Mouse (Mus musculus) CH12.LX (cell line): ENCODE measurements at regions not wholly inside any gene's neighbourhood (a gene's known extent, or its start where the extent isn't known, plus 50 kb on each side); places are given as distances from the start of the nearest gene placed in this dataset.

Source experiments
- DNase-seq: peaks from one replicate; pipeline ENCODE4 v3.0.0-alpha.2; 2013; ENCODE audit errors: extremely low read depth
- H3K27ac ChIP-seq: 2 replicates; pipeline ENCODE4 v1.5.1; 2012; ENCODE audit warnings: low read depth, mild to moderate bottlenecking, control low read depth, moderate library complexity; ENCODE audit not compliant: insufficient read depth
- H3K27me3 ChIP-seq: replicated peaks from 2 replicates; pipeline ENCODE3; 2012; ENCODE audit warnings: inconsistent platforms
- H3K36me3 ChIP-seq, 2 experiments: replicated peaks in 1 of 2; 2 replicates each; pipeline versions ENCODE3 to v1.6.1; 2012; ENCODE audit warnings: inconsistent platforms in 1 of 2, low read length in 1 of 2, mild to moderate bottlenecking in 1 of 2, mixed read lengths in 1 of 2, moderate library complexity in 1 of 2; ENCODE audit not compliant: control insufficient read depth in 1 of 2, insufficient read depth in 1 of 2
- H3K4me1 ChIP-seq, 2 experiments: 2 replicates each; pipeline ENCODE4 v1.6.1; 2012; ENCODE audit warnings: inconsistent platforms in 1 of 2, moderate library complexity in 1 of 2; ENCODE audit not compliant: insufficient read depth in 2 of 2, control insufficient read depth in 1 of 2
- H3K4me2 ChIP-seq: 2 replicates; pipeline ENCODE4 v1.6.1; 2012; ENCODE audit warnings: low read depth, mild to moderate bottlenecking, control low read depth; ENCODE audit not compliant: poor library complexity, insufficient read depth, severe bottlenecking
- H3K4me3 ChIP-seq, 3 experiments: fragments of 150-350 bp in 1 of 3; sonication (generic) in 1 of 3; replicated peaks in 1 of 3; 2 replicates each; pipeline versions ENCODE3 to v1.5.1; 2011 to 2012; ENCODE audit warnings: low read depth in 2 of 3, low read length in 2 of 3, mild to moderate bottlenecking in 2 of 3, moderate library complexity in 2 of 3, control low read depth in 1 of 3, improper control_type of control experiment in 1 of 3, inconsistent platforms in 1 of 3, mixed read lengths in 1 of 3; ENCODE audit not compliant: poor library complexity in 1 of 3
- H3K79me2 ChIP-seq: replicated peaks from 2 replicates; pipeline ENCODE4 v1.6.1; 2012; ENCODE audit warnings: mild to moderate bottlenecking, moderate library complexity; ENCODE audit not compliant: control insufficient read depth, poor library complexity, insufficient read depth, severe bottlenecking; ENCODE audit errors: extremely low read depth
- H3K9ac ChIP-seq: 2 replicates; pipeline ENCODE4 v1.6.1; 2012; ENCODE audit warnings: low read depth, mild to moderate bottlenecking, control low read depth, moderate library complexity; ENCODE audit not compliant: insufficient read depth
- H3K9me3 ChIP-seq: replicated peaks from 2 replicates; pipeline ENCODE3; 2012; ENCODE audit warnings: low read length, inconsistent platforms, mixed read lengths
- CTCF ChIP-seq, 2 experiments: IDR thresholded peaks in 1 of 2; conservative IDR thresholded peaks in 1 of 2; 2 replicates each; pipeline ENCODE4 v1.5.1; 2011 to 2012; ENCODE audit warnings: low read depth in 2 of 2, low read length in 2 of 2, improper control_type of control experiment in 1 of 2, inconsistent platforms in 1 of 2, mild to moderate bottlenecking in 1 of 2, moderate library complexity in 1 of 2
- GABPA ChIP-seq: IDR thresholded peaks from 2 replicates; pipeline ENCODE4 v1.6.1; 2012; ENCODE audit warnings: low read depth, low read length, improper control_type of control experiment, inconsistent platforms; ENCODE audit not compliant: insufficient replicate concordance
- HCFC1 ChIP-seq: IDR thresholded peaks from 2 replicates; pipeline ENCODE4 v1.6.1; 2012; ENCODE audit warnings: low read depth, mild to moderate bottlenecking, inconsistent platforms, low read length, improper control_type of control experiment
- JUND ChIP-seq: conservative IDR thresholded peaks from 2 replicates; pipeline ENCODE4 v1.6.1; 2011; ENCODE audit warnings: low read depth, low read length, improper control_type of control experiment
- RAD21 ChIP-seq: IDR thresholded peaks from 2 replicates; pipeline ENCODE4 v1.6.1; 2011; ENCODE audit warnings: low read depth, mild to moderate bottlenecking, low read length, improper control_type of control experiment, moderate library complexity
- TBP ChIP-seq: conservative IDR thresholded peaks from 2 replicates; pipeline ENCODE4 v1.6.1; 2011; ENCODE audit warnings: low read depth, low read length, improper control_type of control experiment
- TCF12 ChIP-seq: IDR thresholded peaks from 2 replicates; pipeline ENCODE4 v1.6.1; 2014; ENCODE audit warnings: low read depth, mild to moderate bottlenecking, inconsistent platforms, low read length, improper control_type of control experiment
- ZNF384 ChIP-seq: IDR thresholded peaks from 2 replicates; pipeline ENCODE4 v1.6.1; 2012; ENCODE audit warnings: low read depth, low read length, improper control_type of control experiment, inconsistent platforms
- dilution Hi-C: fragments of 300-500 bp; cut with MboI; formaldehyde crosslinking; loops from 2 replicates; pipeline ENCODE4 v1.14.3; 2020; ENCODE audit warnings: low sequenced_read_pairs; ENCODE audit not compliant: extremely low pct_unique_long_range_greater_than_20kb, extremely low pct_ligation_motif_present
- in situ Hi-C: fragments of 300-500 bp; cut with MboI; formaldehyde crosslinking; loops from 3 replicates; pipeline ENCODE4 v1.14.3; 2019; ENCODE audit warnings: low sequenced_read_pairs, low pct_ligation_motif_present, low pct_unique_long_range_greater_than_20kb, mixed read lengths

DNA sequence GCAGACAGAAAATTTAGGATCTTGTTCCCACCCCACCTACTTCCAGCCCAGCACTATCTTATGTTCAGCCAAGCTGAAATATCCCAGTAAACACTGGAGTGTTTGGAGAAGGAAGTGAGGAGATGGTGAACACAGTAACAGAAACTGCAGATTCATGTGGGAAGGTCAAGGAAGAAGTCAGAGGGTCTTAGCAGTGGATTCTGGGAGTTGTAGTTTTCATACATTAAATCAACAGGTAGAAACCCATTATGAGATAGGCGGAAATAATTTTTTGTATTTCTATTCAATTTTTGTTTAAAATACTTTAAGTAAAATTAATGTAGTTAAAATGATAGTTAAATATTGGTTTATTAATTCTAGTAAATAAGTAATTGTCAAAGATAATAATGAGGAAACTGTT, 429.6 kb upstream of the Gulo start:
- dilution Hi-C loops (no loop called here), in situ Hi-C loops (no loop called here)
- Histone ChIP-seq H3K27ac (no peak overlapping the region), H3K79me2 (no peaks in the 10 kb centered on the region), H3K27me3 (no peaks in the 10 kb centered on the region), H3K4me1 (peaks cover 0 to 4% of the 10 kb centered on the region in 2 experiments; a peak in 1 of 4 replicates), H3K9ac (no peak overlapping the region), H3K4me3 (no peak overlapping the region), H3K9me3 (no peaks in the 10 kb centered on the region), H3K4me2 (no peak overlapping the region), H3K36me3 (no peaks in the 10 kb centered on the region)
- TF ChIP-seq HCFC1: peak; percentile 68
- TF ChIP-seq ZNF384: no peak
- no peak for DNase-seq

- Histone ChIP-seq H3K4me1 (peaks cover 0 to 4% of the 10 kb centered on the region in 2 experiments; a peak in 1 of 4 replicates), H3K9ac (no peak overlapping the region), H3K27me3 (no peaks in the 10 kb centered on the region), H3K79me2 (no peaks in the 10 kb centered on the region), H3K9me3 (no peaks in the 10 kb centered on the region), H3K36me3 (no peaks in the 10 kb centered on the region), H3K4me3 (no peak overlapping the region), H3K27ac (no peak overlapping the region), H3K4me2 (no peak overlapping the region)
- TF ChIP-seq TCF12 (no peak), JUND (no peak), CTCF (conservative IDR thresholded peaks at IDR 0.05 in 1 of 2, IDR thresholded peaks at IDR 0.05 in 1 of 2; ENCODE audit: low read depth in 2 of 2, low read length in 2 of 2) (no peak)
- in situ Hi-C loops (no loop called here), dilution Hi-C loops (no loop called here)
- DNase-seq: no peak
These were observed 429.0 kb upstream of the Gulo start for GRCm38 (mm10) chr14:66438001-66438400.

DNA sequence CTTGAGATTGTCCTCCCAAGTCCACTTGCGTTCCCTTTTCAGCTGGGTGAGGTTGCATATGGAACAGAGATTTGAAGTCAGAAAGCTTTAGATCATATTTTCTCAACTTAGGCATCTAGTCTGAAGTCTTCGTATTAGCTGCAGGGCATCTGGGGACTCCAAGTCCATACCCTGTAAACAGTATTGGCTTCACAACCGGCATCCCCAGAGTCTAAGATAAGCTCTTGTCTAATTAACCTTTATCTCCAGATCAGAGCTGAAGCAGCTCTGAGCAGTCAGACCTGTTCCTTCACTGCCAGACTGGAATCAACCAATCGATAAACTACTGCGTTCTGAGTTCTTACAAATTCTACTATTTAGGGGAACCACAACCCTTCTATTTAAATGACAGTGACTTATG, 422.6 kb upstream of the Gulo start:
- H3K79me2 ChIP-seq: no peaks in the 10 kb centered on the region
- H3K9ac ChIP-seq: no peak overlapping the region
- dilution Hi-C loops: no loop called here

GRCm38 (mm10) chr14:66424141-66424540, 415.1 kb upstream of the Gulo start:
- no peaks in the 10 kb centered on the region for H3K79me2 ChIP-seq
- H3K4me1 ChIP-seq: no peaks in the 10 kb centered on the region; a peak in 1 of 4 replicates
- H3K4me3 ChIP-seq: no peak overlapping the region
- dilution Hi-C loops: no loop called here
- DNase-seq: no peak
- H3K36me3 ChIP-seq: no peaks in the 10 kb centered on the region
- H3K27me3 ChIP-seq: no peaks in the 10 kb centered on the region
- H3K4me2 ChIP-seq: no peak overlapping the region
- H3K27ac ChIP-seq: no peak overlapping the region
- TF ChIP-seq RAD21: peak; percentile 22
- no peak for TF ChIP-seq TBP
- no peak for TF ChIP-seq GABPA
- H3K9ac ChIP-seq: no peak overlapping the region
- in situ Hi-C loops: no loop called here
- no peaks in the 10 kb centered on the region for H3K9me3 ChIP-seq

More for the DNA sequence above, 422.6 kb upstream of the Gulo start:
- H3K4me2 ChIP-seq: no peak overlapping the region
- H3K4me3 ChIP-seq: no peak overlapping the region
- no peaks in the 10 kb centered on the region for H3K36me3 ChIP-seq
- no peaks in the 10 kb centered on the region for H3K9me3 ChIP-seq
- DNase-seq: no peak
- no peak overlapping the region for H3K27ac ChIP-seq
- TF ChIP-seq RAD21: no peak
- TF ChIP-seq, all 38 proteins: peak for 0
- peaks cover 0 to 2% of the 10 kb centered on the region in 2 experiments; a peak in 1 of 4 replicates for H3K4me1 ChIP-seq
- in situ Hi-C loops: no loop called here
- no peaks in the 10 kb centered on the region for H3K27me3 ChIP-seq
